Mouse (Mus musculus) brain, adult 2 months (tissue): ENCODE measurements around the gene Nup85.

Experiments
- DNase-seq: peaks from one replicate; pipeline ENCODE4 v3.0.0; 2011; ENCODE audit warnings: low read depth, low spot score

Gene Nup85

DNA sequence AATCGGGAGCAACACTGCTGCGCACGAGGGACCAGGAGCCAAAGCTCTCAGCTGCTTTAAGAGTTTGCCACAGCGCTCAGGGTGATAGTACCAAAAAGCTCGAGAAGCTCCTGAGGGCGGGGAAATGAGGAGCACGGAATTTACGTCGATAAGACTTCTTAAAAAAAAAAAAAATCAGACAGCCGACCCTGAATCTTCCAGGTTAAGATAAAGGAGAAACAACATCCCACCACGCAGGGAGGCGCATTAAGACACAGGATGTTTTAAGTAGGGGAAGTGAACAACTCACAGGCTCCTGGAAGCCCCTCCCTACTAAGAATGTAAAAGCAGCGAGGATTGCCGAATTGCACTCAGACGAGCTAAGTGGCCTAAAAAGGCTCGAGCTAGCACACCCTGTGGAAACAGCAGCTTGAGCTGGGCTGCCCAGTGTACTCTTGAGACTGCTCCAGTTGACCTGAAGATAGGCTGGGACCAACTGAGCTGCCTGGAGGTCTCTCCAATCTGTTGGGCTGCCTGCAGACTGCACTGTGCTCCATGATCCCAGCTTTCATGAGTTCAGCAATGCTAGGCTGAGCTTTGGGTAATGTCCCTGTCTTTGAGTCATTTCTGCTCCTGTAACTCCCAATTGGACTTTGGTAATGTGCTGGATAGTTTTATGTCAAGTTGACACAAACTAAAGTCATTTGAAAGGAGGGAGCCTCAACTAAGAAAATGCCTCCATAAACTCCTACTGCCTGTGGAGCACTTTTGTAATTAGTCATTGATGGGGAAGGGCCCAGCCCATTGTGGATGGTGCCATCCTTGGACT lies 49.1 kb downstream of the Nup85 start:
- DNase-seq = no peak

DNA sequence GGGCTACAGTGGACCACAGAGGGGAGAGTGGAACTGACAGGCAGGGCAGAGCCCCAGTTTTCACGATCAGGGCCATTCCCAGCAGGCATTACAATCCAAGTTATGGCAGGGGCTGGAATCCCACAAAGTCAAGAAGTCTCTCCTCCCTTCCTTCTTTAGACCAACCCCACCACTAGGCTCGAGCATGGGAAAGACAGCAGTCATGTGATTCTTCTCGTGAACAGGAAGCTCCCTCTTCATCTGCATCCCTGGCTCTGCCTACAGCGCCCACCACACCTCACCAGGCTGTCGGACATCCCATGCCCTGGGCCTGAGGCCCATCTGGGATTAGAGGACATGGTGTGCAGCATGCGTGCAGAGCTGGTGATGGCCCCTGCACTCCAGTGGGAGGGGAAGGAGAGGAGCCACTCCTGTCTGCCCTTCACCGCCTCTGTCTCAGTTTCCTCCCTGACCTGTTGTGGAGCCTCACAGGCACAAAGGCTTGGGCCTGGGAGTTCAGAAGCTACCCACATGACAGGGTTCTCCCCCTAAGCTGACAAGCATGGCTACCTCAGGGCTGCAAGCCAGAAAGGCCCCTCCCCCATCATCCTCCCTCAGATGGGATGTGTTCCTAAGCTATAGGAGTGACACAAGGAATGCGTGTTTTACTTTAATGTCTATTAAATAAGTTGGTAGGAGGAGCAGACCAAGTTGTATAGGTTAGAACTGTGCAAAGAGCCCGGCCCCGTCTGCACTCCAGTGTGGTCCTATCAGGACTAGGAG lies 50.3 kb downstream of the Nup85 start:
- no peak for DNase-seq

DNA sequence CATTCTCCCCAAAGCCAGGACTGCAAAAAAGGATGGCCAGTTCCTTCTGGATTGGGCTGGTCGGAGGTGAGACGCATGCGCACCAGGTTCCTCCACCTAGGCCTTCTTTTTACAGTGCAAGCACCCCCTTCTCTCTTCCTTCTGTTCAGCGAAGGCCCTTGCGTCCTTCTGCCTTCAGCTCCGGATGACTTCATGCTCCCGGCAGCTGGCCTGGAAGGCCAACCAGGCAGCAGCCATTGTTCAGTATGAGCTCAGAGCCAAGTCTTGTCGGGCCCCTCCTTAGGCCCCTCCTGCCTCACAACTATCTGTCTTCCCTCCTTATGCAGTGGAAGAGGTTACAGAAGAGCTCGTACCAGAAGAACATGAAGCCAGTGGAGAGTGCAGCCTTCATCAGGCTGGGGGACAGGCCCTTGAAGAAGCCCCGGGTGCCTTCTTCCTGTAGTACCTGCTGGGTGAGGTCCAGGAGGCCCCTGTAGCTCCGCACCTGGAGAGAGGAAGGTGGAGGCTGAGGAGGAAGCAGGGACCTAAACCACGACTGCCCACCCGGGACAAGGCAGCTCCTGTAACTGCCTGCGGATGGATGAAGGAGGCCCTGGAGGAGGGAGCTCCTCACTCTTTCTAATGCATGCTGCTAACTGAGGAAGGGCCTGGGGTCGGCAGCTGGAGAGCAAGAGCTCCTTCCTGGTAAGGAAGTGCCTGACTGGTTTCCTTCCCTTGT lies 51.0 kb downstream of the Nup85 start:
- DNase-seq = no peak

DNA sequence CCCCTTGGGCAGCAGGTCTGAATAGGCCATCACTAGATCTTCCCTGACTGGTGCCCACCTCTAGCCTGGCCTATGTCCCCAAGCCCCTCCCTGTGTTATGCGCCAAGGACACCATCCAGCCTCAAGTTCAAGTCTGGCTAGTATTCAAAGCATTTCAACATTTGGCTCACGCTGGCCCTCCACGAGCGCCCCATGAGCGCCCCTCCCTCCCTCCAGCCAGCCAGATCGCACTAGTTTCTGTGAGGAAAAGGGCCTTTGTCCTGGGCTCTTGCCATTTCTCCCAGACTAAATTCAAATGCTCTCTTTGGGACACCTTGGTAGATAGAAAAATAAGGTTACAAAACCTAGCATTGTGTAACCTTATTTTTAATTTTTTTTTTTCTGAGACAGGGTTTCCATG lies 51.6 kb downstream of the Nup85 start:
- no peak for DNase-seq

DNA sequence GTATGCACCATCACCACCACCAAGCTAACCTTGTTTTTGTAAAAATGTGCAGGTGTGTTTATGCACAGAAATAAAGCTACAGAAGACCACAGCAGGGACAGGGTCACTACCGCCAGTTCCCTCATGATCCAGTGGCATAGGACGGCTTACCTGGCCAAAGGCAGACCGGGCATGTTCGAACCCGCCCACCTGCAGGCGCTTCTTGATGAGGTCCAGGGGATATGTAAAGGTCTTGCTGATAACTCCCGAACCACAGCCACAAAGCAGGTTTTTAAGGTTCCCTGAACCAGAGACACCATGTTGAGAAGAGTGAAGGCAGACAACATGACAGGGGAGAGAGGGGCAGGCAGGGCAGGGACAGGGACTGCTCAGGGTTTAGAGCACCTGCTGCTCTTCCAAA lies 52.1 kb downstream of the Nup85 start:
- no peak for DNase-seq

DNA sequence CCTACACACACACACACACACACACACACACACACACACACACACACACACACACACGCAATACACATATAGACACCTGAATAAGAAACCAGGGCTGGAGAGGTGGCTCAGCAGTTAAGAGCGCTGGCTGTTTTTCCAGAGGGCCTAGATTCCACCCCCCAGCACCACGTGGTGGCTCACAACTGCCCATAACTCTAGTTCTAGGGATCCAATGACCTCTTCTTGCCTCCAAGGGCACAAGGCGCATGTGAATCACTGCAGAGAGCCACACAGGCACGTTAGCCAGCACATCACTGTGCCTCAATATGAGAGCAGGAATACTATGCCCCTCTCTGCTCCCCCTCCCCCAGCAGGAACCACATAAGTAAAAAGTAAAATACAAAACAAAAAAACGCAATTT lies 52.7 kb downstream of the Nup85 start:
- no peak for DNase-seq

DNA sequence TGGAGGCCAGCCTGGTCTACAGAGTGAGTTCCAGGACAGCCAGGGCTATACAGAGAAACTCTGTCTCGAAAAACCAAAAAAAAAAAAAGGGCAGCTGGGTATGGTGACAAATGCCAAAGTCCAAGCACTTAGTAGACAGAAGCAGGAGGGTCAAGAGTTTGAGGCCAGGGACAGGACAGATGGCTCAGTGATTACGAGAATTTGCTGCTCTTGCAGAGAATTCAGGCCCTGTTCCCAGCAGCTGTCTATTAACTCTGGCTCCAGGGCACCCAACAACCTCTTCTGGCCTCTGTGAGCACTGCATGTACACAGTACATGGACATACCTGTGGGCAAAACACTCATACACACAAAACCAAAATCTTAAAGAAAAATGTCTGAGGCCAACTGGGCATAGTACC lies 53.8 kb downstream of the Nup85 start:
- DNase-seq = no peak

DNA sequence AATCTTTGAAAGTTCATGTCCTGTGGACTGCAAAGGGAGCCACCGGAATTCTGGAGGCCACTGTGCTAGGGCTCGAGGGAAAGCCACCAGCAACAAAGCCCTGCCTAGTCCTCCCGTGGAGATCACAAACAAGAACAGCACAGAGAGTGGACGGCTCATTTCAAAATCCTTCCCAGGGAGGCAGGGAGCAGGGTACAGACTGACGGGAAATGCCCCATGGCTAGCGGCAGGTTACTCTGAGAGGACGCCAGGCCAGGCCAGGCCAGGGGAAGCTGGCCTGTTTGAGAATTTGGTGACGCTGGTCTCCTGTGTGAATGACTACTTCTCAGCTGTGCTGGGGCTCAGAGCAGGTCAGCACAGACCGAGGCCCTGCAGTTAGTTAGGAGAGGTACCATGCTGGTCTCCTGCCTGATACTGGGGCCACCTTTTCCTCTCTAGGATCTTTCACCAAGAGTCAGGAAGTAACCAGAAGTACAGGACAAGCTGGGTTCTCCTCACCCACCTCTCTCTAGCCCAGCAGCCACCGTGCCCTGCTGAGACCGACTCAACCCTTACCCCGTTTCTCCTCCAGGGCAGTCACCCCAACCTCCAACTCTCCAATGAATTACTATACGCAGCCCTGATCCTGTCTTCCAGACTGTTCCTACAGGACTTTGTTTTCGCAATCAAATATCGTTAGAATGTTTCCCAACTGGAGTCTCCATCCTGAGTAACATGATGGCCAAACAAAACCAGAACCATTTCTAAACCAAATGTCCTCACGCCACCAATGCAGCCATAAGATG lies 54.7 kb downstream of the Nup85 start:
- no peak for DNase-seq

DNA sequence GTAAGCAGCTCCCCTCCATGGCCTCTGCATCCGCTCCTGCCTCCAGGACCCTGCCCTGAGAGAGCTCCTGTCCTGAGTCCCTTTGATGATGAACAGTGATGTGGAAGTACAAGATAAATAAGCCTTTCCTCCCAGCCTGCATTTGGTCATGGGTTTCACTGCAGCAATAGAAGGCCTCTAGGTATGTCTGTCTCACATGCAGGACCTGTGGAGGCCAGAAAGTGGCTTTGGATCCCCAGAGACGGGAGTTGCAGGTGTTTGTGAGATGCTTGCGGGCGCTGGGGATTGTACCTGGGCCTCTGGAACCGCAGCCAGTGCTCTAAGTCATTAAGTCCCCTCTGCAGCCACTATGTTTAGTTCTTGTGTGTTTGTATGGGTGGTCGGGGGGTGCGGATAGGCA lies 55.7 kb downstream of the Nup85 start:
- DNase-seq = no peak

DNA sequence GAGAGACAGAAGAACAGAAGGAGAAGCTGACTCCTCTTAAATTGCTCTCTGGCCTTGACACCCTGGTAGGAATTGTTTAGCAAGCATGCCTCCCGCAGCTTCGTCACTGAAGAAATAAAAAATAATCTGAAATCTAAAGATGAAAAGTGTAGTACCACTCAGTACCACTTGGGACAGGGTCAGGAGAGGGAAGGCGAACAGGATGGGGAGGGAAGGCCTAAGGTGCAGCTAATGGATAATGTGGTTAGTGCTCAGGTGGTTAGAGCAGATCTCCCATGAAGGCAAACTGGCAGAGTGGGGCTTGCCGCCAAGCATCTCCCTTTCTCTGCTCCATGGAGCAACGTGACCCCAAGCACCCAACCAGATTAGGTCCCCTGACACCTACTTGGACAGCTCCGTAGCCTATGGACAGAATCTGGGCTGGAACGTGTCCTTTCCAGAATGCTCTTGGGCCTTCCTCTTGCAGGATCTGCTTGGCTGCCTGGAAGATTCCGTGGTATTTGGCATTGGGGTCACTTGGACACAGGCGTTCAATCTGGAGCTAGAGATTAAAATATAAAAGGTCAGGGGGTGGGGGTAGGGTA lies 59.3 kb downstream of the Nup85 start:
- DNase-seq = peak; percentile 34

DNA sequence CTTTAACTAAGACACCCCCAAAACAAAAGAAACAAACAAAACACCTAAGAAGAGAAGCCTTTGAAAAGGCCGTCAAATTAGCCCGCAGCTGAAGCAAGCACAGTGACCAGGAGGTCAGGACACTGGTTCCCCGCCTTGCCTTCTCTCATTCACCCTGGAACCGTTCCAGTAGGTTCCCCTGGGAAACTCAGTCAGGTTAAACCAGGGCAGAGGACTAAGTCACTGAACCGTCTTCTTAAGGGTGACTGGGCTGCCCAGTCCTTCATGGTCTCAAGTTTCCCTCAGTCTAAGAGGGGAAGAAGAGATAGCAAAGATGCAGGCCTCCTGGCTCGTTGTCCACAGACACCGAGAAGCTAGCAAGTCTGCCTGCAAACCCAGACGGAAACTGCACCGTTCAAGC lies 61.6 kb downstream of the Nup85 start:
- no peak for DNase-seq

DNA sequence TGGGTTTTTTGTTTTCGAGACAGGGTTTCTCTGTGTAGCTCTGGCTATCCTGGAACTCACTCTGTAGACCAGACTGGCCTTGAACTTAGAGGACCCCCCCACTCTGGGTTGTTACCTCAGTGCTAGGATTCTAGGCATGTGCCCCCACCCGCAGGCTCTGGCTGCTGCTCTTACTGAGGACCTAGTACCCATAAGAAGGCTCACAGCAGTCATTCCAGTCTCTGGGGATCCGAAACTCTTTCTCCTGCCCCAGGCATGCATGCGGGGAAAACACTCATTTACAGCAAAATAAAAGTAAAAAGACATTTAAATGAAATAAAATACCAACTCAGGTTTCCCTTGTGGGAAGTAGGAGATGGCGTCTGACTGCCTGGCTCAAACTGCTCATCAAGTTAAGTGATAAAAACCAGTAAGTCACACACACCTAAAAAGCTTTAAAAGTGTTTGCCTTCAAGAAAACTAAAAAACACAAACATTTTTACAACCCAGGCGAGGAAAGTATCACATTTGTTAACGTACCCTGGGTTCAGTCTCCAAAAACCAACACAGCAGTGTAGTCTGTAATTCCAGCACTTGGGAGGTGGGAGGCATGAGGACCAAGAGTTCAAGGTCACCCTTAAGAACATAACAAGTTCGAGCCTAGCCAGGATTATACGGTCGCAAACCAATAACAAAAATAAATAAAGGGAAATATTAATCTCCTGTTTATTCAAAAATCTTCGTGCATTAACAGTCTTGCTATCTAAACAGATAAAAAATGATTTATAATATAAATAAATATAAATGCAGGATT lies 62.8 kb downstream of the Nup85 start:
- no peak for DNase-seq

DNA sequence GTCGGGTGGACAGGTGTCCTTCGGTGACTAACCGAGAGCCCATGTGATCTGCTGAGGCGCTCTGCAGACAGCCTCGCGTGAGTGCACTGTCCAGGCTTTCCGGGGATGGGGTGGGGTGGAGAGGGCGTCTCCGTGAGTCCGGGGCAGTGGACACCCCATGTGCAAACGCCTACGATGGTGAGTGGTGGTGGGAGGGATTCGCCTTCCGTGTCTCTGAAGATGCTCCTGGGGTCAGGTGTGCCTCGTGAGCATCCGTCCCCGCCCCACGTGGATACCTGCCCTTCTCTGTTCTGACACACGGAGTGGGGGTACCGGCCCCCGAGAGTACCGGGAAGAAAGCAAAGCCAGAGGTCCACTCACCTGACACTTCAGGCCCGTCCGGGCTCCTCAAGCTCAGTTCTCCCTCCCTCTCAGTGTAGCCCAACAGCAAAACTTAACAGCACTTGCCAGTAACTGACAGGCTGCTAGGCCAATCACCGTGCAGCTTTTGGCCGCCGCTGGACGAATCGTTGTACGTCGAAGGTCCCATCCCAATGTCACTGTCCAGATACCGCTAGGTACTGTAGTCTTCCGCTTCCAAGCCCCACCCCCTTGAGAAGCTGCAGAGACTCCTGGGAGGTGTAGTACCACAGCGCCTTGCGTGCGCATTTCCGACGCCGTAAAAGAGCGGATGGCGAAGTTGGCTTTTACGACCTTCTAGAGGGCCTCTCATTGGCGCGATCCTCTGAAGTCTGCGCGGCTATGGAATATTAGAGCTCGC lies 63.7 kb downstream of the Nup85 start, which contains the start of gene Slc25a19:
Gene Slc25a19, minus strand, starts transcription at position 591 of the 760 bp plus-strand sequence.
- peak; percentile 100 for DNase-seq

DNA sequence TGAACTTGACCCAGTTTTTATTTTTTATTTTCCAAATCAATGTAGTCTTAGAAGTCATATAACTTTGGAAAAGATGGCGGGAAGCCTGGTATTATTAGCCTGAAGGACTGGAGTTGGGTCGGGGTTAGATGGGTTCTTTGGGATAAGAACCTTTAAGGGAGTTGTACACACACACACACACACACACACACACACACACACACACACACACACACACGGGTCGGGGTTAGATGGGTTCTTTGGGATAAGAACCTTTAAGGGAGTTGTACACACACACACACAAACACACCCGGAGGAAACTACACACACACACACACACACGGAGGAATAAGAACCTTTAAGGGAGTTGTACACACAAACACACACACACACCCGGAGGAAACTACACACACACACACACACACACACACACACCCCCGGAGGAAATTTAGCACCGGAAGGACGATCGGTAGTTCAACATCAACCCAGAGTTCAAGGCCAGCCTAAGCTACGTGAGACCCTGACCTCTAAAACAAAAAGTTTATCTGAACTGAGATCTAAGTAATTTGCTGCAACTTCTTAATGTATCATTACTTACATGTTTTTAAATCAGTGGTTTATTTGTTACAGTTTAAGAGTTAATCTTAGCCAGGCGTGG lies 64.3 kb downstream of the Nup85 start:
- no peak for DNase-seq

DNA sequence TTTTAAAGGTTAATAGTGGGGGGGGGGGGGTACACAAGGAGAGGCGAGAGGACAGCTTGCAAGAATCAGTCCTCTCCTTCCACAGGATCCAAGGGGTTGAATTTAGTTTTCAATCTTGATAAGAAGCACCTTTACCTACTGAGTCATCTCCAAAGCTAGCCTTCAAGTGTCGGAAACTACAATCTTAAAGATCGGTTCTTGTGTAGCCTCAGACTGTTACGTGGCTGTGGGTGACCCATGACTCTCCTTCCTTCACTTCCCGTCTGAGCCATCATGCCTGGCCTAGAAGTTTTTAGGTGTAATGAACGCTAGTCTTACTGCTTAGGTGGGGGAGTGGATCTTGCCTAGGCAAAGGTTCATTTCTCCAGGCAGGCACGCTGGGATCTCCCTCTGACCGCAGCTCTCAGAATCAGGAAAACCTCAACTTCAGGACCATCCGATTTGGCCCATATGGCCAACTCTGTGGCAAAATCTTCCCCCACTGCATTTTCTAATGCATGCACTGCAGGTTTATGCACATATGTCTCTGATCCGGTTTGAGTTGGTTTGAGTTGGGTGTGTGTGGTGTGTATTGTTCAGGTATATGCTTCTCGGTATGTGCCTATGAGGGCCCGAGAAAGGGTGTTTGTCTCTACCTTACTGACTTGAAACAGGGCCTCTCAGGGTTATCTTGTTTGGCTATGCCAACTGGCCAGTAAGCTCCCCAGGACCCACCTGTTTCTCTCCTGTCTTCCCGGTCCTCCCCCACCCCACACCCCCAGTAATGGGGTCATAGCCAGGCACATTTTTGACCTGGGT lies 65.7 kb downstream of the Nup85 start:
- no peak for DNase-seq

DNA sequence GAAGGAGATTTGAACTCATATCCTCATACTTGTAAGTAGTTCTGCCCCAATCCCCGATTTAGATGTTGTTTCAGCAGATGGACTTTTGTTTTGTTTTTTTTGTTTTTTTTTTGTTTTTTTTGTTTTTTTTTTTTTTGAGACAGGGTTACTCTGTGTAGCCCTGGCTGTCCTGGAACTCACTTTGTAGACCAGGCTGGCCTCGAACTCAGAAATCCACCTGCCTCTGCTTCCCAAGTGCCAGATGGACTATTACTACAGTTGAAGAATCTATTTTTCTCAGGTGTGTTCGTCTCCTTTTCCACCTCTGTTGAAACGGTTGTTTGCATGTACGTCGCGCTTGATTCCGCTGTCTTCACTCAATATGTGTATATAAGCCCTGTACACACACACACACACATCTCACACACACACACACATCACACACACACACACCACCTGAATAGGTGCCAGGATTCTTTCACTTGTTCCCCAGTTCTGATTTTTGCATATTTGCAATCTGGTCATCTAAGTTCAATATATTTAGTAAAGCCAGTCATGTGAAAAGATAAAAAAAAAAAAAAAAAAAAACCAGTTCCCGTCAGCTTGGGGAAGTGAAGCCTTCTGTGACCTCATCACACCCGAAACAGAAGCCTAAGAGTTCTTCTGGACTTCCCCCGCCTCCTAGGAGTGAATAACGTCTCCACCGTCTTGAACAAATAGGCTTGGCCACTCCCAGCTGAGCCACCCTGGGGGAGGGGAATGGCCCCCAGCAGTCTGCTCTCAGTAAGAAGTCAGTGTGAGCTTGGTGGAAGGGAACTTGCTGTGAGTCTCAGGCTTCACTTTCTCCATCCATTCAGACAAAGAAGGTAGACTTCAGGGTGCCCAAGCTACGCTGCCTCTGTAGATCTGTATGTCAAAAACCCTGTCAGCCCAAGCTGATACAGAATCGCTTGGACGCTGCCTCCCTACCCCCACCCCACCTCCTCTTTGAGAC lies 66.6 kb downstream of the Nup85 start:
- peak; percentile 61 for DNase-seq

DNA sequence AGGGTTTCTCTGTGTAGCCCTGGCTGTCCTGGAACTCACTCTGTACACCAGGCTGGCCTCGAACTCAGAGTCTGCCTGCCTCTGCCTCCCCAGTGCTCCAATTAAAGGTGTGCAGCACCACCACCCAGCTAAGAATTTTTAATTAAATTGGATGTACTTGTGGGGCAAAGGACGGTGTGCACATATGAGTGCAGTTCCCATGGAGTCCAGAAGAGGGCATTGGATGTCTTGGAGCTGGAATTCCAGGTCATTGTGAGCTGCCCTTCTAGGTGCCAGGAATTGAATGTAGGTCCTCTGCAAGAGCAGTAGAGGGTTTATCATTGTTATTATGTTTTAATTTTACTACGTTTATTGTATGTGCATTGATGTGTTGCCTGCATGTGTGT lies 67.3 kb downstream of the Nup85 start:
- DNase-seq = peak; percentile 69
